Mouse (Mus musculus): ENCODE data around the gene Shisa9.

The Shisa9 gene

GRCm38 (mm10) chr16:12202151-12202550 is 218.2 kb downstream of the Shisa9 start:
- DNase-seq: no peak

GRCm38 (mm10) chr16:12203055-12203454 is 219.1 kb downstream of the Shisa9 start:
- DNase-seq: no peak

- DNase-seq: no peak
Measured at GRCm38 (mm10) chr16:12204423-12204822, 220.5 kb downstream of the Shisa9 start.

GRCm38 (mm10) chr16:12206421-12206950 is 222.6 kb downstream of the Shisa9 start:
- no peak for DNase-seq

- DNase-seq: no peak
Measured at GRCm38 (mm10) chr16:12206951-12207350, 223.0 kb downstream of the Shisa9 start.

GRCm38 (mm10) chr16:12209355-12209754 is 225.4 kb downstream of the Shisa9 start:
- DNase-seq: no peak

GRCm38 (mm10) chr16:12209819-12210218 is 225.9 kb downstream of the Shisa9 start:
- DNase-seq: no peak

GRCm38 (mm10) chr16:12214018-12214417 is 230.1 kb downstream of the Shisa9 start:
- no peak for DNase-seq

GRCm38 (mm10) chr16:12217289-12218150 is 233.6 kb downstream of the Shisa9 start:
- DNase-seq: no peak

- no peak for DNase-seq
Measured at GRCm38 (mm10) chr16:12218151-12218532, 234.2 kb downstream of the Shisa9 start.

GRCm38 (mm10) chr16:12219821-12220220 is 235.9 kb downstream of the Shisa9 start:
- no peak for DNase-seq

- DNase-seq: no peak
Measured at GRCm38 (mm10) chr16:12223537-12223936, 239.6 kb downstream of the Shisa9 start.

GRCm38 (mm10) chr16:12226937-12227336 is 243.0 kb downstream of the Shisa9 start:
- no peak for DNase-seq

GRCm38 (mm10) chr16:12233288-12233687 is 249.4 kb downstream of the Shisa9 start:
- peak; percentile 44 for DNase-seq

- DNase-seq: peak; percentile 2
Measured at GRCm38 (mm10) chr16:12234289-12234688, 250.4 kb downstream of the Shisa9 start.

- no peak for DNase-seq
Measured at GRCm38 (mm10) chr16:12238611-12239010, 254.7 kb downstream of the Shisa9 start.

GRCm38 (mm10) chr16:12259361-12259760 is 275.4 kb downstream of the Shisa9 start:
- DNase-seq: no peak

- no peak for DNase-seq
Measured at GRCm38 (mm10) chr16:12265828-12266227, 281.9 kb downstream of the Shisa9 start.

- no peak for DNase-seq
Measured at GRCm38 (mm10) chr16:12300523-12300922, 316.6 kb downstream of the Shisa9 start.

- no peak for DNase-seq
Measured at GRCm38 (mm10) chr16:12303420-12303819, 319.5 kb downstream of the Shisa9 start.

- DNase-seq: no peak
Measured at GRCm38 (mm10) chr16:12307318-12307965, 323.5 kb downstream of the Shisa9 start.

- no peak for DNase-seq
Measured at GRCm38 (mm10) chr16:12309826-12310225, 325.9 kb downstream of the Shisa9 start.

GRCm38 (mm10) chr16:12315627-12316026 is 331.7 kb downstream of the Shisa9 start:
- DNase-seq: no peak

All from lung, postnatal 36 days (tissue).